Mouse (Mus musculus): Measurements from ENCODE around the gene Atf6b.

The Atf6b gene

DNA sequence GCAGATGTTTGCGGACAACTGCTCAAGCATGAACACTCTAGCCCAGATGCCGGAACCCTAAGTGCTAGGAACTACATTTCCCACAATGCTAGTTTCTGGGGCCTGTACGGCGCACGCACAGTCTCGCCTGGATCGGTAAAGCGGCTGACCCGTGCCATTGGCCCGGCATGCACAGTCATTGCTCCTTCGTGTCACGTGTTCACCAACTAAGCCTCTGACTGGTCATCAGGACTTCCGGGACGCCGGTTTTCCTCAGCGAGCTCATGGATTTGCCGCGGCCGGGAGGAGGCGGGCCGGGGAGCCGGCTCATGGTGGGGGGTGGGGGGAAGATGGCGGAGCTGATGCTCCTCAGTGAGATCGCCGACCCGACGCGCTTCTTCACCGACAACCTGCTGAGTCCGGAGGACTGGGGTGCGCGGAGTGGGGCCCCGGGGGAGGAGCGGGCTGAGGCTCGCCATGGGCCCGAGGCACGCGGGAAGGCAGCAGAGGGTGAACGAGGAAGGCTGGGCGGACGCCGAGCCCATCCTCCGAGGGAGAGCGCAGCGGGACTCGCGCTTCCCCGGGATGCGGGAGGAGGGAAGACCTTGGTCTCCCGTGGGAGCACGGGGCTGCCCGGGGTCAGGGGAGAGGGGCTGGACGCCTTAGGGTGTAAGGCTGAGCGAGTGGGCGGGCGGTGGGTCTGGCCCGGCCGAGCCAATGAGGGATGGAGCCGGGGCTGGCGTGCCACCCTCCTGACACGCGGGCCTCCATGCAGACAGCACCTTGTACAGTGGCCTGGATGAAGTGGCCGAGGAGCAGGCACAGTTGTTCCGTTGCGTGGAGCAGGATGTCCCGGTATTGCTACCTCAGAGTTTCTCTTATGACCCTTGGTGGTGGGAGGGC, at the start of gene Atf6b:
TSS of gene Atf6b (plus strand) at position 241 of the 882 bp plus-strand sequence.
- peak; percentile 96 to 98 for DNase-seq

DNA sequence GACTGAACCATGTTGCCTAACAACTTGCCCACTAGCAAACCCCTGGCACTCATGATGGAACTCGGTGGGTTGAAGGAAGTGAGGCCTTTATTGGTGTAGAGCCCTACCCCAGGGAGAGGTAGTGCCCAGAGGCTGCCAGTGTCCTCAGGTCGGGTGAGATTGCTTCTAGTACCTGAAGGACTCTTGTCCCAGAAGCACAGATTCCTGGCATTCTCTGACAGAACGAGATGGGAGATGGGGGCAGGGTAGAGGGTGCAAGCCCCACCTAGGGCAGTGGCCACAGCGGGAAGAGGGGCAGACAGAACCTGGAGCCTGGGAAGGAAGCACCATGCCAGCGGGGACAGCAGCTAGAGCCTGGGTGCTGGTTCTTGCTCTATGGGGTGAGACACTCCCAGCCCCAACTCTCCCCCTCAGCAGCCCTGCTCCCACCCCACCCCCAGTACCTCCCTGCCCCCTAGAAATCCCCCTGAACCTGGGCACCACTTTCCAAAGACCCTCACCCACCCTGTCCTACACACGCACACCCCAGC, 49.3 kb upstream of the Atf6b start, which contains the start of gene Ager:
TSS of gene Ager (plus strand) at position 297 of the 530 bp plus-strand sequence.
- no peak for DNase-seq

DNA sequence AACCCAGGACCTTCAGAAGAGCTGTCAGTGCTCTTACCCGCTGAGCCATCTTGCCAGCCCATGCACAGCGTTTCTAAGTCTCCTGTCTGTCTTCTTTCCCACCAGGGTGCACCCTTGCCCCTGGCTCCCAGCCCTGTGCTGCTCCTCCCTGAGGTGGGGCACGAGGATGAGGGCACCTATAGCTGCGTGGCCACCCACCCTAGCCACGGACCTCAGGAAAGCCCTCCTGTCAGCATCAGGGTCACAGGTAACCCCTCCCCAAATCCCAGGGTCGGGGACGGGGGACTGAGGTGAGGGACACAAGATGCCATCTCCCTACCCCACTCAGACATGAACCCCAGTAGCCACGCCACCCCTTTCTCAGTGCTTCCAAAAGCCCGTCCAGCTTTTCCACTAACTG, 47.1 kb upstream of the Atf6b start:
- DNase-seq = peak in 1 of 2 experiments; percentile 3

DNA sequence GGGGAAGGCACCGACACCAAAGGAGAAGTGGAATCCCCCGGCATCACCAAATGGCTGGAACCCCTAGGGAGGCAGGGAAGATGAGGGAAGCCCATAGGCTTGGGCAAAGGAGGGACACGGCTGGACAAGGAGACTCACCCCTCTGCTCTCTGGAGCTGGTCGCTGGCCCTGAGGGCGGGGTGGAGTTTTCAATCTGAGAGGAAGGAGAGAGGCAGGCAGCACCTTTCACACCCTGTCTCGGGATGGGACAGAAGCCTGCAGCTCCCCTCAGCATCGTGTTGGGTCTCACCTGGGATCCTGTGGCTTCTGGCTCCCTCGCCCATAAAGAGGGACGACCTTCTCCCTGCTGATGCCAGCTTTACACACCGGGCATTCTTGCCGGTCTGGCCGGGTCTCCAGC, 45.1 kb upstream of the Atf6b start:
- DNase-seq = no peak

DNA sequence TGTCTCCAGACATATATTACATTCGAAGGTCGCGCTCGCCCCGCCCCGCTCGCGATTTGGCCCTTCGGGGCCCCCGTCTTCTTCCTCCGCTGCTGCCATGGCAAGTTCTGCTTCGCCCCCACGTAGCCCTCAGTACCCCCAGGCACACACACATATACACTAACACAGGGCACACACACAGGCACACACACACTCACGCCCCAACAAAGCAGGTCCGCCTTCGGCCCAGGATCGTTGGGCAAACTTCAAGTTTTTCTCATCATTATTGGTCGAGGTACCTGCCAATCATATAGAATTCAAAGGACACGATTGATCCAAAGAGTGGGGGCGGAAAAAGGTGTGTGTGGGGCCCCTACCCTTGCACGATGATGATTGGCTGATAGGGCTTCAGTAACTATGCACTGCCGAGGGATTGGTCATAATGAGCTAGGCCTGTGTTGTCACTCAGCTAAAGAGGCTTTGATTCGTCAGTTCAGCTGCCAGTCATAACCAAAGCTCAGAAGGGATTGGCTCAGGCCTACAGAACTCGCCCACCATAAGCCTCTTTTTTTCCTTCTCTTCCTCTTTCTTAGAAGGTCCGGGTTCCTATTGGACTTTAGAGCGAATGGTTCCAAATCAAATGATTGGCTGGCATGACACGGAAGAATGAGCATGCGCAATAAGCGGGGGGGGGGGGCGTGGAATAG, 43.4 kb upstream of the Atf6b start, which contains the start of gene Rnf5:
TSS of gene Rnf5 (minus strand) at position 316 of the 686 bp plus-strand sequence.
- peak; percentile 91 to 99 for DNase-seq

DNA sequence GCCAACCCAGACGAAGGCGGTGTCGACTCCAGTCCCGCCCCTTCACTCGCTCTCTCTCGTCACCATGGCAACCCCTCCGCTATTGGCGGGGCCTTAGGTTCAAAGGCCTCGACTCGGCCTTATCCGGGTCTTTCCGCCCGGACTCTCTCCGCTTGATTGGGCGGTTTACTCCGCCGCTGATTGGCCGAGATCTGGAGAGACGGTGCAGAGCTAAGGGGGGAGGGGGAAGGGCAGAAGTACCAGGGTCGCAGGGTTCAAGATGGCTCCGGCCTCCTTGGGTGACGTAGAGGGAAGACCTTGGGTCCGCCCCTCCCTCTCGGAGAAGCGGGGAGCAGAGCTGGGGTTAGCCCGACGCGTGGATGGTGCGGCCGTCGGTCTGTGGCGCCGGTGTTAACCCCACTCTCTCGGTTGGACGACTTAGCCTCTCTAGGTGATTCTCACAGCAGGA, 42.9 kb upstream of the Atf6b start, which contains the start of gene Agpat1:
TSS of gene Agpat1 (plus strand) at position 202 of the 448 bp plus-strand sequence.
- DNase-seq = peak; percentile 99

DNA sequence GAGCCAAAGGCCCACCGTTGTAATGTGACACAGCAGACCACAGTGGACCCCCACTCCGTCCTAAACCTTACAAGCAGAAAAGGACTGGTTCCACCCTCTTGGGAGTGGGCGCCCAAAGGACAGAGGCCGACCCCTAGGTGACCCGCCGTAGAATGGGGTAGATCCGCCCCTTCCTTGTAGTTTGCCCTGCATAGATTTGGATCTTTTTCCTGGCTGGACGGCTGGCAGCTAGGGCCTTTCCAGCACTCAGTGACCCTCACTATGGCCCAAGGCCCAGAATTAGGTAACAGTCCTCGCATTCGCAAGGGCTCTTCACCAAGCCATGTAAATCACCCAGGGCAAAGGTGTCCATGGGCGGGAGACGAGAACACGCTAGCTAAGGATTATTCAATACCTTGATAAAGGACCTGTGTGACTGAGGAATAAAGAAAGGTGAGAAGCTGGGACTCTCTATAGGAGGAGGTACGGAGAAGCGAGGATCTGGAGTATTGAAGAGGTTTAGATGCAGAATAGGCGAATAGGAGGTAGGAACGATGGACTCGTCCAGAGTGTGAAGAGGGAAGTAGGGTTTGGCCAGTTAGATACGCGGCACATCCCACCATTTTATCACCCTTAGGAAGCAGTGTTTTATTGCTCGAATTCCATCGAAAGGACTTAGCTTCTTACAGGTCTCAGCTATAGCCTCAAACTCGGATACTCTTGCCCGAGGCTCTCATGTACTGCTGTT, 42.3 kb upstream of the Atf6b start:
- no peak for DNase-seq

DNA sequence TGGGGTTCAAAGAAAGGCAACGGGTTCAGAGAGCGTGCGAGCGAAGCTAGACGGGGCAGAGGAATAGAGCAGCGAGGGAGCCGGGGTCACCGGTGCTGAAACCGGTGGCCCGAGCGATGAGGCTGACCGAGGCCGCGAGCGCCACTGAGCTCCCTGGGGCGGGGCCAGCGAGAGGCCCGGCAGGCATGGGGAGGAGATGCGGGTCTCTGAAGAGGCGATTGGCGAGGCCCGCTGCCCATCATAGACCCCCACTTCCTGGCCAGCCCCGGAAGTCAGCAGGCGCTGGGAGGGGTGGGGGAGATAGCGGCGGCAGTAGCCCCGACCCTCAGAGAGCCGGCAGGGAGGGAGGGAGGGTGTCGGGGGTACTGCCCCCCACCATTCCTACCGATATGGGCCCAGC, 41.3 kb upstream of the Atf6b start:
- DNase-seq = peak; percentile 93 to 94

DNA sequence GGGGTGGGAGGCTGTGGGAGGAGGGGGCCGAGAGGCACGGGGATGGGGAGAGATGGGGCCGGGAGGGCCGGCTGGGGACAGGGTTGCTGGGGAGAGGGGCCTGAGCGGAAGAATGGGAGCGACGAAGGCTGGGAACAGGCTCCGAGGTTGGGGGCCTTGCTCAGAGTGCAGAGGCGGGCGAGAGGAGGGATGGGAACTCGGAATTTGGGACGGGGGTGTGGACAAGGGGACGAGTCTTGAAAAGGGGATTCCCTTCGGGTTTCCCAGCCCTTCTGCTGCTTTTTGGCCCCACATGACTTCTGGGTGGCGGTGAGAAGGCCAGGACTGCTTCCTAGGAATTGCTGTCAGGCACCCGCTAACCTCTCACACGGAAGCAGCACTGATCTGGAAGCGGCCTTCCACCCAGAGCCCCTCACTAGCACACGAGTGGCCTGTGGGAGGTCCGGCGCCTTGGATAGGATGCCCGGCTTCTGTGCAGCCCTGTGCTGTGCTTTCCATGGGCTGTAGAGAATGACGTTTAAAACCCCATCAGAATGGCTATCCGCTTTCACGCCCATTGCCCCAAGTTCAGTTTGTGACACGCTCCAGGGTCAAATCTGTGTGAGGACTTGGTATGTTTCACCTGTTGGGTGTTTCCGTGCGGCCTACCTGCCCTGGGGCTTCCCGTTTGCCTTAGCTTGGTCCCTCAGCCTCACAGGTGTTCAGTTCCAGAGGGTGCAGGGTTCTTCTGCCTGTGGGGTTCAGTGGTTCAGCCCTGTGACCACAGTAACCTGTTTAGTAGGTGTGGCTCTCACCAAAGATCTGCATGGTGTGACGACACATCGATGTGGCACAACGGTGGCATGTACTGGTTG, 40.5 kb upstream of the Atf6b start:
- DNase-seq = peak in 1 of 2 experiments; percentile 56

DNA sequence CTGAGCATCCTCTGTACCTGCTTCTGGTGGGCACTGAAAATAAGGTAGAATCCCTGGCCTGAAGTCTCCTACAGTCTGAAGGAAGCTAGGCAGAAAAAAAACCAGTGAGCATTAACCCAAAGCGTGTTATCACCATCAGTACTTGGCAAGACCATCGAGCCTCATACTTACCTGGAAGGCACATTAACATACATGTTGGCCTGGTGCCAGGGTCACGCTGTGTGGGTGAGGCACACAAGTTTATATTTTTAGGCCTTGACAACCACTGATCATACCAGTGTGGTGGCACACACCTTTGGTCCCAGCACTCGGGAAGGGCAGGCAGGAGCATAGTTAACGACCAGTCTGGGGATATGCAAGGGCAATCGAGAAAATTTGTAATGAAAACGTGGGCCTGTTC, 38.9 kb upstream of the Atf6b start:
- no peak for DNase-seq

DNA sequence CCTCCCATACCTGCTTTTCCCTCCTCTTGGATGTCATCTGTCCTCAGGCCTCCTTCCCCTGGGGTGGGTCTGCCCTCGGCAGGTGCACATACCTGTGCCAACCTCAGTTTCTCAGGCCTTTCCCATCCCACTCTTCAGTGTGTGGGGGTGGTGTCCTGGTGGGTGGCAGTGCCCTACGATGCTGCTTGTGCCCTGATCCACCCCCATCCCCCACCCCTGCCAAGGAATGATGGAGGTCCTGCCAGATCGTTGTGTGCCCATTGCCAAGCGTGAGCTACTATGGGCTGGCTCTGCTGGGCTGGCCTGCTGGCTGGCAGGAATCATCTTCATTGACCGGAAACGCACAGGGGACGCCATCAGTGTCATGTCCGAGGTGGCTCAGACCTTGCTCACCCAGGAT, 35.9 kb upstream of the Atf6b start:
- no peak for DNase-seq

DNA sequence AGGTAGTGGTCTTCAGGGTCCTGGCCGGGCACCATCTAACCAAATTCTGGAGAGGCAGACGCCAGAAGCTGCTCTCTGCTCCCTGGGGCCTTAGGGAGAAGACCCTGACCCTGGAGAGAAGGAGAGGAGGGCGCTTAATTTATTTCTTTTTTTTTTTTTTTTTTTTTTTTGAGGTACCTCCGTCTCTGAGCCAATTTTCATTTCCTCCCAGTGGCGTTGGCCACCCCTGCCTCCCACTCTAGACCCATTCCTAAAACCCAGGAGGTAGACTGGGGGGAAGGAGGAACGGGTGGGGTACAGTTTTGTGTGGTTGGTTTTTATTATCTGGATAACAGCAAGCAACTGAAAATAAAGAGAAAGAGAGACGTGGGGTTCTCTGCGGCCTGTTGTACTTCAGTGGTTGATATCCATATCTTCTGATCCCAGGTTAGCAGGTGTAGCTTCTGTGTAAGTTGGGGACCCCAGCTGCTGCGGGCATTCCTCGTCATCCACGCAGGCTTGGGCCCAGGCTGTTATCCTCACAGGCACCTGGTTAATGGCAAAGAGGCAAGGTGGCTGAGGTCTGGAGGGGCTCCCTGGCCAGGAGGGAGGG, 33.8 kb upstream of the Atf6b start:
- DNase-seq = no peak

DNA sequence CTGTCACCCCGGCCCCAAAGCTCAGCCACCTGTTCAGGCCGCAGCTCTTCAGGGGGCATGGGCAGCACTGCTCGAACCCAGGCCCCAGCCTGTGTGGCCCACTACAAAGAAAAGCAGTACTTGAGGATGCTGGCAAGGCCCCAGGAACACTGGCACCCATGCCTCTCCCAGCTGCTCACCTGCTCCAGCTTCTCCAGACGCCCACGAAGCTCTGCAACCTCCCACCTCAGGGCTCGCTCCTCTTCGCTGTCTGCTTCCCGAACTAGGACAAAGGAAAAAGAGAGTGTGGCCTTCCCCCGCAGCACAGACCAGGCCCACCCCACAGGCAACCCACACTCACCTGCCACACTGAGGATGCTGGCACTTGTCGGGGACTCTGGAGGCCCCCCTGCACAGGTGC, 33.1 kb upstream of the Atf6b start:
- DNase-seq = no peak

DNA sequence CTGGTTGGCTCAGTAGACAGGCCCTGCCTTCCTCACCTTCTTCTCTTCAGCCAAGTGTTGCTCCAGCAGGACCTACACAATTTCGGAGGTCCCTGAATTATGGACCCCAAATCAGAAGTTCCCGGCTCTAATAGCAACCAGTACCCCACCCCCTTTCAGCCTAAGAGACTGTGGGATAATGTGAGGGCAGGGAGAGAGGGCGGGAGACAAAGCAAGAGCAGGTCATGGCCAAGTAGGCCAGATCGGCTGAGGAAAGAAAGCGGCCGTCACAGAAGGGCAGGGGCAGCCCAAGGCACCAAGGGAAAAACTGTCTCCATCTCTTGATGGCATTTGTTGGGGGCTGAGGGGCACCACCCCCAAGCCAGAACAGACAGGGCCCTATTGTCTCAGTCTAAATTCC, 31.1 kb upstream of the Atf6b start, which contains the start of gene Egfl8:
TSS of gene Egfl8 (minus strand) at position 101 of the 400 bp plus-strand sequence.
- DNase-seq = no peak

DNA sequence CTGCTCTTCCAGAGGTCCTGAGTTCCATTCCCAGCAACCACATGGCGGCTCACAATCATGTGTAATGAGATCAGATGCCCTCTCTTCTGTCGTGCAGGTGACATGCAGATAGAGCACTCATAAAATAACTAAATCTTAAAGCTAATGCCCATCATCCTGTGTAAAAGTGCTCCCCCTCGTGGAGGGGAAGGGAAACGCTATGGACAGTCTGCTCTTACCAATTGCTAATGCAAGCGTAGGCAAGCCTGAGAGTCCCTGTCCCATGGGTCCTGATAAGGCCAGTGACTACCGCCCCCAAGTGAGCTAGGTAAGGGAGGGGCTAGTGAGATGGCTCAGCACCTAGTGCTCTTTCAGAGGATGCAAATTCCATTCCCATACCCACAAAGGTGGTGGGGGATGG, 27.9 kb upstream of the Atf6b start:
- peak; percentile 57 to 73 for DNase-seq

DNA sequence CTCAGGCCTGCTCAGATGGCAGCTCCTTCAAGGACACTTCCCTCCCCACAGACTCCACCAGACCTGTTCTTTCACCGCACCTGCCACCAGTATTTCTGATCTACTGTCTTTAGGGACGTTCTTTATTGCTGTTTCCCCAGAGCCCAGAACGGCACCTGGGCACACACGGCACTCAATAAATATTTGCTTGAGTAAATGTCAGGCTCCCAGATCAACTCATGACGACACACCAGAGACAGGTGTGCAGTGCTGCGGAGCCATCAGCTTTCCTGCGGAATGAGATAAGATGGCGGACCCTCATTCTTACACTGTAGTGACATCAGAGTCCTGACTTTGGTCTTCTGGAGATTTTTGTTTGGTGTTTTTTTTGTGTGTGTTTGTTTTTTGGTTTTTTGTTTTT, 25.9 kb upstream of the Atf6b start:
- DNase-seq = no peak

DNA sequence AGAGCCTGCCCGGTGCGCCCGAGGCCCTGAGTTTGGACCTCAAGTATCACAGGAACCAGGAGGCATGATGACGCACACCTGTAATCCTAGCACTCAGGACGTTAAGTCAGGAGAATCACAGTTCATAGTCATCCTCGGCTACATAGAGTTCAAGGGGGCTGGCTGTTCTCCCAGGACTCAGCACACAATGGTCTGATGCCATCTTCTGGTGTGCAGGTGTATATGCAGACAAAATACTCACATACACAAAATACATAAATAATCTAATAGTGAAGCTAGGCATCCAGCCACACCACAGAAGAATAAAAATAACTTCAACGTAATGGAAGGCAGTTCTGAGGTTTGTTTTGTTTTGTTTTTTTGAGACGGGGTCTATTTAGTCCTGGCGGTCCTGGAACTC, 23.8 kb upstream of the Atf6b start:
- no peak for DNase-seq

DNA sequence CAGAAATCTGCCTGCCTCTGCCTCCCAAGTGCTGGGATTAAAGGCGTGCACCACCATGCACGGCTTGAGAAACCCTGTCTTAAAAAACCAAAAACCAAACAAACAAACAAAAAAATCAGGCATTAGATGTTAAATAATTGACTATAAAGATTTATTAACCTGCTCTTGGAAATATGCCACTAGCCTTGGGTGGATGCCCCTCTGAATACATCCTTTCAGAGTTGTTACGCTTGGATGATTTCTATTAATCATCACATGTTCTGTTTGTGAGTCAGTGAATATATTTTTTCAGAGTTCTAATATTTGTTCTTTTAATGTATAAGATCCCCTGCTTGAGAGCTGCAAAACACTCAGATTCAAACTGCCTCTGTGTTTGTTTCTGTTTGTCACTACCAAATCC, 22.0 kb upstream of the Atf6b start:
- DNase-seq = no peak

DNA sequence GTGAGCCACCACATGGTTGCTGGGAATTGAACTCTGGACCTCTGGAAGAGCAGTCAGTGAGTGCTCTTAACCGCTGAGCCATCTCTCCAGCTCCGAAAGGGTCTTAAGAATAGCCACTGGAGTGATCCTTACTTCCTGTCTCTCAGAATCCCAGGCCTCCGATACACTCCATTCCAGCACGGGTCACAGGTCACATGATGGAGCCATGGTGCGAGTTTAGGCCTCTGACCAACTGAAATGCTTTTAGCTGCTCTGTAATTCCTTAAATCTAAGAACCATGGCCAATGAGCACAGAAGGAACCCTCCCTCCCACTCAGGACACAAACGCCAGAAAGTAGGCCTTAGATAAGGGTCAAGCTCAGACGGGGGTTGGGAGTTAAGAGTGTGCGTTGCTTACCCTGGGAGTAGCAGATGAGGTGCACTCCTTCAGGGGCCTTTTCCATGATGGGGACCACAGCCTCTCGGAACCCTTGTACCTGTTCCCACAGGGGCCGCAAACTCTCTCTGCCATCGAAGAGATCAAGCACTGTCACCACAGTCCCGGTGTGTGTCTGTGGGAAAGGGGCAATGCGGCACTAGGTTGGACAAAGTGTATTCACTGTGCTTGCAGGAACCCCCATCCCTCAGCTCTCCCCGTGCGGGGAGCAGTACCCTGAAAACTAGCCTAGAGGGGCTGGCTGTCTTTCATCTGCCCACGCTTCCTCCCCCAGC, 20.7 kb upstream of the Atf6b start:
- peak in 1 of 2 experiments; percentile 46 for DNase-seq

DNA sequence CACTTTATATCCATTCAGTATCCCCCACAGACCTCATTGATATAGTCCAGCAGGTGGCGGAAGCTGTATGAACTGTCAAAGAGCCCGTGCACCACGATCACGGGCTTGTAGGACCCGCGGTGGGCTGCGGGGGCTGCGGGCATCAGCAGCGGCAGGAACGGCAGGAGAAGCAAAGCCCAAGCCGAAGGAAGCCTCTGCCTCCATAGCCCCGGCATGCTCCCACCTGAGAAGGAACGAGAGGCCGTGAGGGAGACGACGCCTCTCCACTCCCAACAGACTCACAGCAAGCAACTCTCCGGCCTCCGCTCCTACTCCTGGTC, 20.2 kb upstream of the Atf6b start:
- peak in 1 of 2 experiments; percentile 54 for DNase-seq

All from thymus, adult 18-20 months (tissue).